Mouse (Mus musculus) ovary, adult 18-20 months (tissue): ENCODE data around the gene Acad12.
A peak's percentile ranks its signal among the peaks of the same experiment; 100 is the strongest.

Experiments used
- DNase-seq: peaks from one replicate; pipeline ENCODE4 v3.0.0; 2022; ENCODE audit warnings: low spot score, mixed read lengths

The Acad12 gene

GRCm38 (mm10) chr5:121583765-121584501 is 34.8 kb downstream of the Acad12 start:
- peak; percentile 91 for DNase-seq

- DNase-seq, result no peak
These were observed 36.8 kb downstream of the Acad12 start for GRCm38 (mm10) chr5:121581945-121582344.

- no peak for DNase-seq
These were observed 41.7 kb downstream of the Acad12 start for GRCm38 (mm10) chr5:121576927-121577488.

GRCm38 (mm10) chr5:121575867-121576266 is 42.9 kb downstream of the Acad12 start:
- DNase-seq, result no peak

GRCm38 (mm10) chr5:121574145-121574544 is 44.6 kb downstream of the Acad12 start:
- DNase-seq, result no peak

GRCm38 (mm10) chr5:121570787-121571186 is 48.0 kb downstream of the Acad12 start:
- no peak for DNase-seq

GRCm38 (mm10) chr5:121569881-121570420 is 48.8 kb downstream of the Acad12 start:
- DNase-seq, result no peak

GRCm38 (mm10) chr5:121566035-121566681 is 52.6 kb downstream of the Acad12 start:
- no peak for DNase-seq

- DNase-seq, result peak; percentile 58
These were observed 54.3 kb downstream of the Acad12 start for GRCm38 (mm10) chr5:121564468-121564895.

GRCm38 (mm10) chr5:121562436-121562835 is 56.3 kb downstream of the Acad12 start:
- no peak for DNase-seq

- no peak for DNase-seq
These were observed 69.5 kb downstream of the Acad12 start for GRCm38 (mm10) chr5:121549196-121549595.

- no peak for DNase-seq
These were observed 71.7 kb downstream of the Acad12 start for GRCm38 (mm10) chr5:121547084-121547483.
